Mouse (Mus musculus): ENCODE results near the gene Gm13119.
"Not testable (repeated sequence)": the region's sequence is repeated elsewhere in the genome, so short reads cannot be mapped to it uniquely, and the experiment has no call there.

Gm13119 gene

DNA sequence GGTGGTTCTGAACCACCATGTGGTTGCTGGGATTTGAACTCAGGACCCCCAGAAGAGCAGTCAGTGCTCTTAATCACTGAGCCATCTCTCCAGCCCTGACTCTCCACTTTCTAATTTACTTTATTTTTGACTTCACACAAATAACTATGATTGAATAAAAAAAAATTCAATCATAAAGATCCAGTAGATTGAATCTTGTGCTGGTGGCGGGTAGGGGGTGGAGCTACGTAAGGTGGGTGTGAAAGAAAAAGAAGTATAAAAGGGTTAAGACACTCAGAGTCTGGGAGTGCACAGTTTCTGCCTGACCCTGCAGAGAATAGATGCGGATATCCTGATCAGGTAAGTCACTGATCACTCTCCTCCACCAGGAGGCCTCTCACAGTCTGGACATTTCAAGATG, at the start of gene Gm13119:
TSS of gene Gm13119 (plus strand) at position 301 of the 400 bp plus-strand sequence.
- DNase-seq: not testable (repeated sequence)

GRCm38 (mm10) chr4:144312666-144313460, 44.9 kb upstream of the Gm13119 start:
- DNase-seq: not testable (repeated sequence)

GRCm38 (mm10) chr4:144329949-144330348, 27.8 kb upstream of the Gm13119 start, which contains the start of gene Gm13128:
Gm13128 (plus strand) TSS chr4:144330249.
- not testable (repeated sequence) for DNase-seq

GRCm38 (mm10) chr4:144335856-144336255, 21.9 kb upstream of the Gm13119 start:
- DNase-seq: not testable (repeated sequence)

GRCm38 (mm10) chr4:144377911-144378310, 20.2 kb downstream of the Gm13119 start, which contains the start of gene Pramef20:
Pramef20 (minus strand) TSS chr4:144377933.
- no peak for DNase-seq

DNA sequence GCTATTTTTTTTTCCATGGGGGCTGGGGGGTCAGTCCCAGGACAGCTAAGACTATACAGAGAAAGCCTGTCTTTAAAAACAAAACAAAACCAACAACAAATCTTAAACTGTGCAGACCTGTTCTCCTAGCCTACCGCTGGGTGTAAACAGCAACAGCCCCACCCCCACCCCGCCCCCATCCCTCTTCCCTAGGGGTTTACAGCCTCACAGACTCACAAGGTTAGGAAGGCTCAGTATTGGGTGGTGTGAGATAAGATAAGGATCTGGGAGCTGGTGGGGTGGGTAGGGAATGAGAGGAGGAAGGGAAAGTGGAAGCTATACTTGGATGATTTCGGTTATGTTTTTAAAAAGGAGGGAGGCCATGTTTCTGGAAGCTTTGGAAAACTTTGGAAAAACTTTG, 38.6 kb downstream of the Gm13119 start:
- DNase-seq: no peak

DNA sequence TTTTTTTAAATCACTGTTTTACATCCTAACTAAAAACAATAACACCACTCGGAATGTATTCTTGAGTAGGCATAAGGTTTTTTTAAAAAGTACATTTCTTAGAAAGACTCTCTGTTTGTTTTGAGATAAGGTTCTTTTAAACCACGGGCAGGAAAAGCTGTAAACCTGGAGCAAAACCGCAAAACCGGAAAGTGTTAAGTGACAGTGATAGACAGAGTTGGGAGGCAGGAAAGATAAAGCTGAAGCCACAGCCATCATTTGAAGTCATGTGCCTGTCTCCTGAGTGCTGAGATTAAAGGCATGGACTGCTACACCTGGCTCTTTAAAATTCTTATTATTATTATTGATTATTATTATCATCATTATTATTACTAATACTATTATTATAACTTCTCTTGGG, 45.0 kb downstream of the Gm13119 start:
- no peak for DNase-seq

DNA sequence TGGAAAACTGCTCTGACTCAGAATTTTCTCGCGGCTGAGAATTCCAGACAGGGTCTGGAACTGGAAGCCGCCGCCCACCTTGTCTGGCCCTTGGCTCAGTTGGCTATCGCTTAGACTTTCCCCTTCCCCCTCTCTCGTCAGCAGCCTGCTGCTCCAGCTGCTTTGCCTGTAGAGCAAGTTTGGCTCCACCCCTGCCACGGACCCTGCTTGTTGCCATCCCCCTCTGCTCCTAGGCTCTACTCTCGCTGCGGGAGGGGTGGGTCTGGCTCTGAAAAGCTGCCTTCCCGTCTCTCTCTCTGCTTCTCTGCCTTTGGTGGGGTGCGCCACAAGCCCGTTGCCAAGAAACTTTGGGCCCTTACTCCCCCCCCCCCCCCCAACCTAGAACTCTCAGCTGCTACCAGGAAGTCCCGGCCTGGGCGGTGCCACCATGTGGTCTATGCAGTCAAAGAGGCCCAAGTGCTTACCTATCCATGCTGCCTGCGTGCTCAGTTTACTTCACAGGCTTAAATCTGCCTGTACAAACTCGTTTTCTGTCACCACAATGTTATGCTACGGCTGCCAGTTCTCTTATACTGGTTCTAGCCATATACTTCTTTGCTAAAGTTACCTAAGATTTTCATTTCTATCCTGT, 46.8 kb downstream of the Gm13119 start:
- no peak for DNase-seq

DNA sequence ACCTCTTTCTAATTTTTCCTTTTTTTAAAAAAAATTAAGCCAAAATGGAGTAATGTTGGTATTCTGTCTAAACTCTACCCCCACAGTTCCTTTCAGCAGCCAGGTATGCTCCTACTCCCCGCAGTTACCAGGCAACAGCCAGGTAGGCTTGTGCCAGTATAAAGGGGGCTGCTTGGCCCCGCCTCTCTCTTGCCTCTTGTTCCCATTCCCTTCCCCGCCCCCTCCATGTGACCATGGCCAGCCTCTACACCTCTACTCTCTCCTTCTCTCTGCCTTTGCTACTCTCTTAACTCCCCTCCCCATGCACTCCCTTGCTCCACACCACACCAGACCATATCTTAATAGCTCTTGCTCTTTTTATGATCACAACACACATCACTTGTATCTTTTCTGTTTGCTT, 48.5 kb downstream of the Gm13119 start:
- DNase-seq: no peak

DNA sequence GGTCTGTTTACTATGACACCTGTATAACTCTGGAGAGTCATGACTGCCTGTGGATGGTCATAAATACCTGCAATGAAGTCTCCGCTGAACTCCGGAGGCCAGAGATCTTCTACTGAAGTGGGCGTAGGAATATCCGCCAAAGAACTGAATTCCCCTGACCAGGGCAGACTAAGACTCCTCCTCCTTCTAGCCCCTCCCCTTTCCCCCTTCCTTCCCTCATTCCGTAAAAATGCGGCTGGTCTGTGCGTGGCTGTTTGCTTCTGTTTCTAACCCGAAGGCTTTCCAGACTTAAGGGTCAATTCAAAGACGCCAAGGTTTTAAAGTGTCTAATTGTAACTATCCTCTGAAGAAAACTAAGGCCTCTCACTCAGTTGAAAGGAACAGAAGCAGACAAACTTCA, 50.5 kb downstream of the Gm13119 start, which contains the start of gene Pramef12:
TSS of gene Pramef12 (minus strand) at position 175 of the 400 bp plus-strand sequence.
- DNase-seq: no peak
